Mouse (Mus musculus) right cerebral cortex, postnatal 4 days (tissue): ENCODE results near the gene Pigq.

ENCODE experiments used
- DNase-seq: peaks from one replicate; pipeline ENCODE4 v3.0.0-alpha.2; 2022

Gene Pigq

GRCm38 (mm10) chr17:25957586-25958051, 12.9 kb upstream of the Pigq start:
- DNase-seq, result no peak

GRCm38 (mm10) chr17:25956631-25957030, 11.9 kb upstream of the Pigq start:
- DNase-seq, result no peak

DNA sequence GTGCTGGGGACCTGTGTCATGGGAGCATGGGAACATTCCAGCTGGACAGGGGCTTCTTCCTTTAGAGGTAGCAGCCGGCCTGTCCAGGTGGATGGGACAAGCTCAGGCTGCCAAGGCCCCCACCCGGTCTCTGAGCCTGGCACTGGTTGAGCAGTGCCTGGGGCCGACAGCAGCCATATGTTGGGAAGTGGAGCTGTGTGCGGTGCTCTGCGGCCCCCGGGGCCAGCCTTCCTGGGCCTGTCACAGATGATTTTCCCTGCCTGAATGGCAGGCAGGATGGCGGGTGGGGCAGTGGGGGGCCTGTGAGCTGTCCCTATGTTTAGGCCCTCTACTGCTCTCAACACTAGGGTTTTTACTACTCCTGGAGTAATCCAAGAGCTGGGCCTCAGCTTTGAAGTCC, 11.5 kb upstream of the Pigq start:
- no peak for DNase-seq

DNA sequence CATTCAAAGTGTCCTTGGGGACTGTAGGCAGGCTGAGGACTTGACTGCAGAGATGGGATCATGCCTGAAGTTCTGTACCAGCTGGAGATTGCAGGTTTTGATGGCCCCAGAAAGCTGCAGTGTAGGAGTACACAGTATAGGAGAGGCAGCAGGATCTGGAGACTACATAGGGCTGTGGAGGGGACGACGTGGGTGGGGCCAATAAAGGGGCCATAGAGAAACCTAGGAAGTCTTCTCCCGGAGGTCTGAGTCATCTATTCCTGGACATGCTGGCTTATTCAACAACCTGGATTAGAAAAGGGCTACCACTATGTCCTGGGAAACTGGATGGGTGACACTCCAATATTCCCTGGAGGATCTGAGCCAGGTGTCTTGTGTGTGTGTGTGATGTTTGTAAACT, 11.0 kb upstream of the Pigq start:
- no peak for DNase-seq

- DNase-seq, result no peak
Observed at GRCm38 (mm10) chr17:25954671-25955070, 9.9 kb upstream of the Pigq start.

GRCm38 (mm10) chr17:25953161-25953560, 8.4 kb upstream of the Pigq start:
- DNase-seq, result no peak

GRCm38 (mm10) chr17:25951803-25952623, 7.3 kb upstream of the Pigq start, which contains the start of gene A930017K11Rik:
Gene A930017K11Rik (minus strand): TSS chr17:25952565.
- DNase-seq, result no peak

DNA sequence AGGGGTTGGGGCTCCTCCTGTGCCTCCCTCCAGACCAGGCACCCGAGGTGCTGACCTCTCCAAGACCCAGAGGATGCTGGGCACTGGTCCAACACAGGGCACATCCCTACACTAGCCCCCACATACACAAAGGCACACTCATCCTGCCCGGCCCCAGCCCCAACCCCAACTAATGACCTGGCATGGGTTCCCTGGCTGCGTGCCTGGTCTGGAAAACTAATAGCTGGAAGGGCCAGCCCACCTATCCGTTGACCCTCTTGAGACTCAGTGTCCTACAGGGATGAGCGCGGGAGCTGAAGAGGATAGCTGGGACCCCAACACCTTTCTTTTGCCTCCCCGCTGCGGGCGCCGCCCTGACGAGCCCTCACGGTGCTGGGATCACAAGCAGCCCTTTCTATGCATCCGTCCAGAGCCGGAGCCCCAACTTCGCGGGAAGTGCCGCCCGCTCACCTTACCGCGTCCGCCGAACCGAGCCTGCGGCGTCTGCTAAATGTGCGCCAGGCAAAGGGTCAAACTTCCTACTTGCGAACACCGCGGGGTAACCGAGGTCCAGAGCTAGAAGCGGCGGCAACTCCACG, 6.6 kb upstream of the Pigq start:
- DNase-seq, result no peak

GRCm38 (mm10) chr17:25950706-25951105, 6.0 kb upstream of the Pigq start:
- DNase-seq, result no peak

DNA sequence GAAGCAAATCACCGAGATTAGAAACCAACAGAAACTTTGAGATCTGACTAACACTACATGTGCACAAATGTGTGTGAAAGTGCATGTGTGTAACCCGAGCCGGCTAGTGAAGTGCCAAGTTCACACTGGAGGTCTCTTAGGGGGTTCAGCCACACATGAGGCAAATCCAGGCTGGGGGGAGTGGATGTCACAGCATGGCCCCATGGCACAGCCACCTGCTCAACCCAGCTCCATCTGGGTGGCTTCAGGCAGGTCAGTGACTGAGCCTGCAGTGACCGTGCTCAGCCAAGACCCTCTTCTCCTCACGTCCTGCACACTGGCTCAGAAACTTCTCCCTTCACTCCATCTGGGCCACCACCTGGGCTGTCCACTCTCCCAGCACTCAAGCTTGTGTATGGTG, 5.2 kb upstream of the Pigq start:
- no peak for DNase-seq

DNA sequence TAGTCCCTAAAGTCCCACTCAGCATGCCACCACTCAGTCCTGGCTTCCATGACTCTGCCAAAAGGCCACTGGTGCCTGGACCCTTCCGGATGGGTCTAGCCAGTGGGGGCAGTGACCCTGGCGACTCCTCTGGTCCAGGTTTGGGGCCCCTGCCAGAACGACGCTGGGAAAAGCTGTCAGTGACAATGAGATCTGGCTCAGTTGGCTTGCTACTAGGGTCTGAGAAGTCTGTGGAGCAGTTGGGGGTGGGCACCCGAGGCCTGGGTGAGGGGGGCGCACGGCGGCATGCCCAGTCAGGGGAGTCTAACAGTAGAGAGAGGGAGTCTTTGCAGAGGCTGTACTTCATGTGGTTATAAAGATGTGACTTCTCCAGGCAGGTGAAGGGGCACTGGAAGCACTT, 3.3 kb upstream of the Pigq start:
- no peak for DNase-seq

DNA sequence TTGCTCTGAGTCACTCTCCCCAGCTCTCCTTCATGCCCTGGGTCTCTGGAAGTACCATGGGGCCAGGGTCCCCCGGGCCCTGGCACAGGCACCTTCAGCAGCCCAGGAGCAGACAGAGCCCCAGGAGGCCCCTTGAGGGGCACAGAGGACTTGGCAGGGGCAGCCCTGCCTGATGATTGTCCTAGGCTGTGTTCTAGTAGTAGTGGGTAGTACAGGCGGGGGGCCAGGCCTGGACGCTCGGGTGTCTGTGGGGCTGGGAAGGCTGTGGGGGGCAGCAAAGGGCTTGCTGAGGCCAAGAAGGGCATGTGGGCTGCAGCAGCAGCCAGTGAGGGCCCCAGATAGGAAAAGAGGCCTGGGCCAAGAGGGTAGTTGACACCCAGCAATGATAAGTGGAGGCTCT, 2.8 kb upstream of the Pigq start:
- DNase-seq, result no peak

DNA sequence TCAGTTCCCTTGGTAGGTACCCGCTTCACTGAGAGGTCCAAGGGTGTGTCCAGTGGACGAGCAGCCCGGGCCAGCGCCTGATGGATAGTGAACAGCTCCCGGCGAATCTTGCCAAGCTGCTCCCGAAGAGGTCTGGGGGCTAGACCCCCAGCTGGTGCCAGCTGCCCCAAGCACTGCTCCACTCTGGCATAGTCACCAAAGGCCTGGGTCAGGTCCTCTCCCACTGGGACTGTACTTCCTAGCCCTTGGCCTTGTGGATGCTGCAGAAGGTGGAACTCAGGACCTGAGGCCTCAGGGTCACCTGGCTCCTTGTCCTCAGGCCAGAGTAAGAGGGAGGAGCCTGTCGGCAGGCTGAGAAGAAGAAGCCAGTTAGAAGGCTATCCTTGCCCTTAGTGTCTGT, 2.2 kb upstream of the Pigq start:
- no peak for DNase-seq

DNA sequence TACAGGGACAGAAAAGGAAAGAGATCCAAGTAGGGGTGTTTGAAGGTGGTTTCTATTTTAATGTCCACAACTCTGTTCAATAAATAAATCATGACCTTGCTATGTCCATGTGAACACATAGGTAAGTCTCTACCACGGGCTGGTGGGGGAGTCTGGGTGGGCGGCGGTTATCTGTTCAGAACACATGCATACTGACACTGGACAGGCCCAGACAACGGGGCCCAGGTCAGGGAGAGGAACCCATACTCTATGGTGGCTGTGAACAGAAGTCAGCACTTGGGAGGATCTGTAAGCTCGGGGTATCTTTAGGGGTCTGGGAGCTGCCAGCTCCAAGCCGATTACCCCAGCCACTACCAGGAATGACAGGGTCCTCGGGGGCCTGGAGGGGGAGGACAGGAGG, 1.6 kb upstream of the Pigq start:
- no peak for DNase-seq

GRCm38 (mm10) chr17:25945517-25946155, 900 bp upstream of the Pigq start:
- no peak for DNase-seq

DNA sequence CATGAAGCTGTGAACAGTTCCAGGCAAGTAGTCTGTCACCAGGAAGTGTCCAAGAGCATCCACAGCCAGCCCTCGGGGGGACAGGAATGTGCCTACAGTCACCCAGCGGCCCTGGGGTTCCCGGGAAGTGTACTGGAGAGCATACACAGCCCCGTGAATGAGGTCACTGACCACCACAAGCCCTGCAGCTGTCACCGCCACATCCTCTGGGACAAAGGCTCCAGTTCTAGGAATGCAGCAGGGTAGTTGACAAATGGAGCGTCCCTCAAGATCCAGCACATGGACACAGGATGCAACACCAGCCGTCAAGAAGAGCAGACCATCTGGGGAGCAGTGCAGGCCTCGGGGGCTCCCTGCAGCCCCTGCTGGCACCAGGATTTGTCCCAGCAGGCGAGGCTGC, 967 bp downstream of the Pigq start:
- DNase-seq, result no peak

- no peak for DNase-seq
Observed at GRCm38 (mm10) chr17:25943221-25943620, 1.5 kb downstream of the Pigq start.

DNA sequence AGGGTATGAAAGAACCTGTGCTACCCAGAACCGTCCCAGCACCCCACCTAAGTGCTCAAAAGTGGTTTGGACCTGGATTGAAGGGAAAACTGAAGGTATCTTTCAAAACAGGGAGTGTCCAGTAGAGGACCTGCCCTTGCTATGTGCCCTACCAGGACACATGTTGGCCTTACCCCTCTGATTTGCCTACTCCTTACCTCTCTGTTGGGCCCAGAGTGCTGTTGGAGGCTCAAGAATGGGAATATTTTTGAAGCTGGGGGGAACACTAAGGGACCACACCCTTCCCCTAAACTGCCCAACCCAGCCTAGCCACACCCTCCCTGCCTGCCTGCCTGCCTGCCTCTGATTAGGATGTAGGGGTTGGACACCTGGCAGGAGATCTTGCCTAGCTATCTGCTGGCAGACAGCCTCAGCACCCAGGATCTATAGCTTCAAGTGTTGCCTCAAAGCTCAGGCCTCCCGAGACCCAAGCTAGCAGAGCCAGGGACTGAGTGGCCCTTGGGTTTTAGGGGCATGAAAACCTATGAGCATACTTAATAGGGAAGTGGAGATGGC, 2.1 kb downstream of the Pigq start:
- DNase-seq, result no peak

DNA sequence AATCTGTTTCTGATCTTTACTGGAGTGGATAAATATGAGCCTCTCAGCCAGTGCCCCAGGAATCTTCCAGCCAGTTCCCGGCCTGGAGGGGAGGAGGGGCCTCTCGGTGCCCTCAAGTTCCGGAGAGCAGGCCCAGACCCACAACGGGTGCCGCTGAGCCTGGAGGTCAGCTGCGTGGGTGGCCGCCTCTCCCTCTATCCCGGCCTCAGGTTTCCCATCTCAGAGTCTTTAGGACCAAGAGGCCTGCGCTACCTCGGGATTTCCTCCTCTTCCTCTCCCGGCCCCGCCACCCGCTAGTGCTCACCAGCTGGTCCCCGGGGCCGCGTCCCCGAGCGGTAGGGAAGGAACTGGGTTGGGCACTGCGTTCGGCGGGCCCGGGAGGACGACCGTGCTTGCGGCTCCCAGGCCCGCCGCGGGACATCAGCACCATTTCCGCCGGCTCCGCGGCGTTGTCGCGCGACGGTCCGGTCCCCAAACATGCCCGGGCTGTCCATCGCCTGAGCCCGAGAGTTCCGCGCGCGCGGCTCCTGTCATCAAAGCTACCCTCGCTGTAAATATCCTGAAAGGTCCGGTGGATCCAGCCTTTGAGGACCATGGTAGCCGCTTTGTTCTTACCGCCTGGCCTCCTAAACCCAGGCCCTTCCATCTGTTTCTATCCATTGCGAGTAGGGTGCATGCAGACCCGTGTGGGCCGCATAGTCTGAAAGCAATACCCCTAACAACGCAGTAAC, 3.1 kb downstream of the Pigq start:
- DNase-seq, result peak; percentile 85

GRCm38 (mm10) chr17:25934526-25934925, 10.2 kb downstream of the Pigq start:
- no peak for DNase-seq

DNA sequence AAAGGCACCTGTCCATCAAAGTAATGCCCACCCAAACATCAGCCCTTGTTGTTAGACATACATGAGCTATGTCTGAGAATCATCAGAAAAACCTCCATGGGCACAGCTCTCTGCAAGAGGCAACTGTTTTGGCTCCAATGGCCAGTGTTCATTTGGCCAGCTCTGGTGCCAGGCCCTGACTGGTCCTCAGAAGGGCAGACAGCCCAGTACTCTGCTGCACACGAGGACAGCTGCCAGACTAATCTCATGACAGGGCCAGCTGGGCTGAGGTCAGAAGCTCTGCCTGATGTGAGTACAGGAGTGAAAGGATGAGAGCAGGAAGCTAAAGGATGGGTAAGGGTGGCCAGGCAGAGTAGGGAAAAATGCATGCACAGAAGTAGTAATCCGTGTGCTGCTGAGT, 19.4 kb downstream of the Pigq start:
- no peak for DNase-seq

DNA sequence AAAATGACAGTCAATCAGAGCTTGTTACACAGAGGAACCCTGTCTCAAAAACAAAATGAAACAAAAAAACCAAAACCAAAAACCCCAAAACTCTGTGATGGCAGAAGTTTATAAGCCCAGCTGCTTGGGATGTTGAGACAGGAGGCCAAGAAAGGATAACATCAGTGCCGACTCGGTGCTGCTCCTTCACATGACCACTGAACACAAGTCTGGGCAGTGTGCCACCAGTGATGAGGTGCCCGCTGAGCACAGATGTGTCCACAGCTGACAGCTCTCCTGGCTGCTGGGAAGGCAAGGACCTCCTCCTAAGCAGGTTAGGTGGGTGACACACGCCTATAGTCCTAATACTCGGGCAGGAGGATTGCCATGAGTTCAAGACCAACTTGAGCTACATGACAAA, 22.6 kb downstream of the Pigq start:
- peak; percentile 23 for DNase-seq
